Mouse (Mus musculus) midbrain, embryonic 16.5 days (tissue): ENCODE results near the gene Nudt4. TPM values are rescaled to one million over a fixed set of nuclear protein-coding genes. Genes with fewer than 3 reads are reported as not detected.

ENCODE experiments used
- ATAC-seq: fragments of 200-750 bp; cut with Nextera tagmentation; 2 replicates; pipeline ENCODE4 v1.8.0; 2017; ENCODE audit warnings: moderate TSS enrichment
- H3K27ac ChIP-seq: fragments of 300-500 bp; sonication (generic); 2 replicates; pipeline ENCODE4 v1.5.1; 2014; ENCODE audit warnings: mild to moderate bottlenecking, low read length, mixed read lengths
- H3K27me3 ChIP-seq: fragments of 300-500 bp; sonication (generic); 2 replicates; pipeline ENCODE4 v1.6.1; 2014; ENCODE audit warnings: low read depth, low read length, mixed read lengths; ENCODE audit not compliant: control insufficient read depth, insufficient read depth
- H3K36me3 ChIP-seq: fragments of 300-500 bp; sonication (generic); 2 replicates; pipeline ENCODE4 v1.6.1; 2014; ENCODE audit warnings: mild to moderate bottlenecking, low read length, moderate library complexity, mixed read lengths; ENCODE audit not compliant: control insufficient read depth, insufficient read depth
- H3K4me1 ChIP-seq: fragments of 300-500 bp; sonication (generic); 2 replicates; pipeline ENCODE4 v1.6.1; 2014; ENCODE audit warnings: mild to moderate bottlenecking, low read length, mixed read lengths; ENCODE audit not compliant: control insufficient read depth, insufficient read depth
- H3K4me2 ChIP-seq: fragments of 300-500 bp; sonication (generic); 2 replicates; pipeline ENCODE4 v1.6.1; 2014; ENCODE audit warnings: mild to moderate bottlenecking, low read length, mixed read lengths
- H3K4me3 ChIP-seq: fragments of 300-500 bp; sonication (generic); 2 replicates; pipeline ENCODE4 v1.5.1; 2014; ENCODE audit warnings: low read depth, mild to moderate bottlenecking, low read length, moderate library complexity, mixed read lengths
- H3K9ac ChIP-seq: fragments of 300-500 bp; sonication (generic); 2 replicates; pipeline ENCODE4 v1.6.1; 2014; ENCODE audit warnings: low read depth, low read length, mixed read lengths
- H3K9me3 ChIP-seq: fragments of 300-500 bp; sonication (generic); replicated peaks from 2 replicates; pipeline ENCODE4 v1.6.1; 2014; ENCODE audit warnings: mild to moderate bottlenecking, low read length, mixed read lengths; ENCODE audit not compliant: control insufficient read depth, poor library complexity, severe bottlenecking
- WGBS: fragments of 180-500 bp; shearing (Covaris S2); extraction: QIAGEN DNeasy Blood & Tissue Kit; methylation state at CpG from one replicate; pipeline ENCODE4 v1.1.7; 2014; 5-methylcytosine and 5-hydroxymethylcytosine counted together
- microRNA-seq: library from miRNA; unstranded; fragments of <30 nt; microRNA quantifications from one replicate; pipeline ENCODE4, GENCODE M21; 2017
- polyA plus RNA-seq: library from polyadenylated mRNA; unstranded; fragments of >200 nt; fragmentation: Nextera tagmentation; extraction: Ambion mirVana; gene quantifications from 2 replicates; pipeline ENCODE4 v1.2.1, GENCODE M21; 2015

The Nudt4 gene
- polyA plus RNA-seq, 1 experiment from 2014 or later, result 59.9 TPM

- WGBS, result 85% methylated on average over 14 of the region's 14 CpGs
- H3K9ac ChIP-seq, result no peak overlapping the region
- ATAC-seq, result no peak
- H3K27me3 ChIP-seq, result no peaks in the 10 kb centered on the region
- no peak overlapping the region for H3K4me3 ChIP-seq
- H3K4me1 ChIP-seq, result peaks cover 9% of the 10 kb centered on the region
- H3K27ac ChIP-seq, result no peak overlapping the region
- H3K36me3 ChIP-seq, result no peaks in the 10 kb centered on the region
- no peaks in the 10 kb centered on the region for H3K9me3 ChIP-seq
- H3K4me2 ChIP-seq, result no peak overlapping the region
Measured at GRCm38 (mm10) chr10:95503443-95504235, 60.3 kb downstream of the Nudt4 start.

- peaks cover 9% of the 10 kb centered on the region for H3K4me1 ChIP-seq
- peak within 1 kb of the TSS; percentile 56 for H3K4me2 ChIP-seq
- under 1% methylated on average over 35 of the region's 35 CpGs for WGBS
- peak within 1 kb of the TSS; percentile 93 for H3K27ac ChIP-seq
- peaks cover 2% of the 10 kb centered on the region; the same call in 1 of the 2 replicates for H3K36me3 ChIP-seq
- no peaks in the 10 kb centered on the region for H3K9me3 ChIP-seq
- peak within 1 kb of the TSS; percentile 73 for H3K4me3 ChIP-seq
- peak within 1 kb of the TSS; percentile 84 for H3K9ac ChIP-seq
- H3K27me3 ChIP-seq, result no peaks in the 10 kb centered on the region
- ATAC-seq, result peak; percentile 96
Measured at GRCm38 (mm10) chr10:95501463-95502081, 62.4 kb downstream of the Nudt4 start, which contains the start of gene Mrpl42. Gene Mrpl42, minus strand, starts transcription at chr10:95501940.

DNA sequence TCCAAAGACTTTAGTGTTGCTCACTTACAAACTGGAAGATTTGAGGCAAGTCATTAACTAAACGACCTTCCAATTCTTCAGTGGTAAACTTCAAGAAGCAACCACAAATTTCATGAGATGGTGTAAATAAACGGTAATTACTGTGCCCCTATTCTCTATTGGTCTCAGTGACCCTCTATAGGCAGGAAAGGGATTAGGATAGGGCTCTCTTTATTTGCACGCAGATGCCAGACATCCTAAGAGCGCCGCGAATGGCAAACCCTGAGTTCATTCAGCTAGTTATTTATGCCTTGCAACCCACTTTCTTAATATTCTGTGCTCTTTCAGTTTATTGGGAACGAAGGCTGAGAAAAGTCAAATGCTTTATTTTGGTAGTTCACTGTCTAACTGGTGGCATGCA, 62.9 kb downstream of the Nudt4 start:
- H3K4me3 ChIP-seq, result peak overlapping the region; percentile 73
- peaks cover 2% of the 10 kb centered on the region; the same call in 1 of the 2 replicates for H3K36me3 ChIP-seq
- peaks cover 9% of the 10 kb centered on the region for H3K4me1 ChIP-seq
- WGBS, result 2% methylated on average over 7 of the region's 7 CpGs
- no peaks in the 10 kb centered on the region for H3K9me3 ChIP-seq
- H3K27ac ChIP-seq, result peak overlapping the region; percentile 93
- no peaks in the 10 kb centered on the region for H3K27me3 ChIP-seq
- peak overlapping the region; percentile 84 for H3K9ac ChIP-seq
- ATAC-seq, result peak; percentile 63; the same call in 1 of the 2 replicates
- peak overlapping the region; percentile 56 for H3K4me2 ChIP-seq

Small RNA genes lying within 50 kb of the gene (microRNA-seq; reads per million reads assigned to microRNA genes)
- gene Mir3058, result 6.7 reads per million, percentile 28 among the genes with 10 or more reads in this experiment

Other genes with a start within 250 kb of the Nudt4 start
- 10.6 and 11.1 TPM in 2 replicates for gene Cradd, start 240.0 kb downstream of the Nudt4 start, polyA plus RNA-seq
- 122 and 131 TPM in 2 replicates for gene Socs2, start 147.0 kb downstream of the Nudt4 start, polyA plus RNA-seq
- 237 and 240 TPM in 2 replicates for gene Mrpl42, start 62.2 kb downstream of the Nudt4 start, polyA plus RNA-seq
- 372 and 373 TPM in 2 replicates for gene Ube2n, start 49.0 kb downstream of the Nudt4 start, polyA plus RNA-seq
- gene Anapc15-ps, start 109.3 kb upstream of the Nudt4 start, polyA plus RNA-seq, result not detected in 2 replicates